10 mouse cellular contexts compared by ENCODE assay signal in genomic region chr1:103471514-103471913, GRCm38 (mm10).
"Had no signal": no experiment of that assay in that cellular context is flagged by ENCODE, and none has a peak within 500 bp of the region (broad histone marks: within the 10 kb centered on the region; RNA-seq: fewer than 3 reads in every experiment).

No protein-coding gene starts in this region.

- DNase-seq: liver, postnatal 0 days; lung, adult 2 months; lung, postnatal 4 days; midbrain, embryonic 14.5 days; retina, postnatal 1 day; right cerebral cortex, adult 18-20 months; right cerebral cortex, postnatal 25 days; thymus, adult 2 months; thymus, postnatal 25 days; thymus, postnatal 4 days had no signal
